Mouse (Mus musculus) frontal cortex, adult (tissue): ENCODE measurements around the gene Zfp937.
"Not testable (repeated sequence)": the region's sequence is repeated elsewhere in the genome, so short reads cannot be mapped to it uniquely, and the experiment has no call there.

Experiments
- ATAC-seq: cut with Nextera tagmentation; 2 replicates; pipeline ENCODE4 v1.9.2; 2017; ENCODE audit warnings: mild to moderate bottlenecking, moderate library complexity, mixed read lengths; ENCODE audit not compliant: low TSS enrichment

Zfp937 gene

DNA sequence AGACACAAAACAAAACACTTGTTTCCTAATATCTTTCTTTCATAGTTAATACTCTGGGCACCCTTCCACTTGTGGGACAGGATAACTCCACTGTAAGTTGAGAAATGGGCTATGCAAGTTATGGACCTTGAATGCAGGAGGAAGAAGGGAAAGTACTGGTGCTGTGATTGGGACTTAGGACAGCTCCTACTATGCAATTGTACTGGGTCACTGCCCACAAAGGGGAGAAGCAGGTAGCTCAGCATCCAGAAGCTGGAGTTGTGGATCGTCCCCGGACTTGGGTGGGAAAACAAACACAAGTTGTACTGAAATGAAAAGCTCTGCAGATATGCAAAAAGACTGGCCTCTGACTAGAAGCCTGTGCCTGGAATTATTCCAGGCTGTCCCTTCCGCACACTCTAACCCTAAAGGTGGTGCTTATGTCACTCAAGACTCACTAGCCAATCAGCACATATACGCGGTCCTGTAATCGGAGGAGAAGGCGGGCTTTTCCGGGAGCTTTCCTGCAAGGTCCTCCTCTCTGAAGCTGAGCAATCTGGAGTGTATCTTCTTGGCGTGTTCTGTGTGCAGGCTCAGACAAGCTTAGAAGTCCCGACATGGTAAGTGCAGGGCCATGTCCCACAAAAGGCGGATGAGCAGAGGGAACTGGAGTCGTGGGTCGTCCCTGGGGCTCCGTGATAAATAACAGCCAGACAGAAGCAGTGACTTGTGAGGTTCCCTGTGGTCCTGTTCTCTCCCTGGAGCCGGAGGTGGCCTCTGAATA, at the start of gene Zfp937:
Gene Zfp937 (plus strand): TSS at position 474 of the 763 bp plus-strand sequence.
- ATAC-seq: peak; percentile 100

DNA sequence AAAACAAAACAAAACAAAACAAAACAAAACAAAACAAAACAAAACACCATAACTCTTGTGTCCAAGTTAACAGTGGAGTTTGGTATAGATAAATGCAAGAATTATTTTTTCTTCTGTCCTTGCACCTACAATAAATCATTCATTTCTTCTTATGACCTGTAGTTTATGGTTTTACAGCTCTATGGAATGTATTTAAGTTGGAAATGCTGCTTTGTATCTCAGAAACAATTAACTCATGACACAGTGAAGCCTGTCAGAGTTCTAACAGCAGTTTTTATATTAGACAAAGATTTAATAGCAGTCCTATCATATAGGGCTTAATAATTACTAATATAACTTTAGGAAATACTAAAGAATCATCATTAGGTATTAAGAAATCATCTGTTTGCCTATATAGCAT, 44.0 kb upstream of the Zfp937 start:
- no peak for ATAC-seq

DNA sequence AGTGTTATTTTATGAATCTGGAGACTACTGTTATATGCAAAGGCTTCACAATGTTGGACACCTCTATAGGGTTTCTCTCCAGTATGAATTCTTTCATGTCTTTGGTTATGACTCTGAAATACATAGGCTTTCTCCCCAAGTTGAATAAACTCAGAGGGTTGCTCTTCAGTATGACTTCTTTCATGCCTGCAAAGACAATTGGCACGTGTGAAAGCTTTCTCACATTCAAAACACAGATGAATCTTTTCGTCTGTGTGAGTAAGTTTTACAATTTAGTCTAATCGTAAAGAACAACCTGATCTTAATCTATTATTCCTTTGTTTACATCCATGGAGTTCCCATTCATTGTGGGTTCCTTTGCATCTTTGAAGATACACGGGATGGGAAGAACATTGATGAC, 38.3 kb upstream of the Zfp937 start, which contains the start of gene Gm10770:
Gene Gm10770 (minus strand): TSS at position 101 of the 400 bp plus-strand sequence.
- ATAC-seq: not testable (repeated sequence)

DNA sequence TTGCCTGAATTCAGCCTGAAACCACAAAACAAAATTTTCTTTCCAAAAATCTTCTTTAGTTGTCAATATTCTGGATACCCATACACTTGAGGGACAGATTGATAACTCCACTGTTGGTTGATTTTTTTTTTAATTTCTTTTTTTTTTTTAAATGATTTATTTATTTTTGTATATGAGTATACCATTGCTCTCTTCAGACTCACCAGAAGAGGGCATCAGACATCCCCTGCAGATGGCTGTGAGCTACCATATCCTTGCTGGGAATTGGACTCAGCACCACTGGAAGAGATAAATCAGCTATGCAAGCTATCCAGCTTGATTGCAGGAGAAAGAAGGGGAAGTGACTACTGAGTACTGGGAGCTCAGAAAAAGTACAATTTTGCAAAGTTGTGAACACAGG, 36.8 kb upstream of the Zfp937 start:
- ATAC-seq: not testable (repeated sequence)

DNA sequence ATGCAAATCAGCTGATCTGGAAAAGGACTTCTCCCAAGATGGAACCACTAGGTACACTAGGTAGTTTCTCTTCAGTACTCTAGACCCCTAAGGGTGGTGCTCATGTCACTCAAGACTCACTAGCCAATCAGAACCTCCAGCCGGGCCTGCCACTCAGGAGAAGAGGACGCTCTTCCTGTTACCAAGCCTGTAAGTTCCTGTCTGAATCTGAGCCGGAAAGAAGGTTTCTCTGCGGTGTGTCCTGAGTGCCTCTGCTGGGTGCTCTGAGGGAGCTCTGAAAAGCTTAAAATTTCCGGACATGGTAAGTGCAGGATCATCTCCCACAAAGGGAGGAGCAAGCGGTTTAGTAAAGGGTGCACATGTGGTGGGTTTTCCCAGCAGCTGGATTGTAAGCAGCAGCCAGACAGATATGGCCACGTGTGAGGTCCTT, 36.3 kb upstream of the Zfp937 start, which contains the start of gene Gm14139:
Gene Gm14139 (plus strand): TSS at position 186 of the 430 bp plus-strand sequence.
- ATAC-seq: not testable (repeated sequence)

DNA sequence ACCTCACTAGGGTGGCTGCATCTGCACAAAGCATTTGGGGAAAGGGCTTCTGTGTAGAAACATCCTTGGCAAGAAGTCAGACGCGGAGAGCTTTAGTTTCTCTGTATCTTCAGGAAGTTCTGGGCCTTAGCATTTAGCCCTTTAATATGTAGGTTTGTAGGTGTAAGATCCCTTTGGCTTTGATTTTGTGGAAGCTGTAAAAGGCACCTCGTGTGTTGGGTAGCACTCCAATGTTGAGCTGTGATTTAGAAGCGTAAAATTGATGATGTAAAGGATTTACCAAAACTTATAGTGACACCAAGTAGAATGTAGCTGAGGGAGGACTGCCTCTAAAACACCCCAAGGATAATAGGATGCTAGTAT, 471 bp downstream of the Zfp937 start:
- ATAC-seq: peak; percentile 60

DNA sequence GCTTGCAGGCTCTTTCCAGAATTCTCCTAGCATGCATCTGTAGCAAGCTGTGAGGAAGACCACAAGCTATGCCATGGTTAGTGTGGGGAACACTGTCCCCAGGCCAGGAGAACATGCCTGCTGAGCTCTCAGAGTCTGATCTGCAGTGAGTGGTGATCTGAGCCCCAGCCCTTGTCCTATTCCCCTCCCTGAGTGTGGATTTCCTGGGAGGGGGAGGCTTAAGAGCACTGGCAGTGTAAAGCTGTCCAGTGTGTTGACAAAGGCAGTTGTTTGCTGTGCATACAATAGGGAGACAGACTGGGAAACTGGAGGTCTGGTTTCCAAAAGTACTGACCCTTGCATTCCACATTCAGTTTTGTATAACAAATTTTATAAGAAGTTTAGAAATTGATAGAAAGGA, 5.4 kb downstream of the Zfp937 start:
- not testable (repeated sequence) for ATAC-seq

DNA sequence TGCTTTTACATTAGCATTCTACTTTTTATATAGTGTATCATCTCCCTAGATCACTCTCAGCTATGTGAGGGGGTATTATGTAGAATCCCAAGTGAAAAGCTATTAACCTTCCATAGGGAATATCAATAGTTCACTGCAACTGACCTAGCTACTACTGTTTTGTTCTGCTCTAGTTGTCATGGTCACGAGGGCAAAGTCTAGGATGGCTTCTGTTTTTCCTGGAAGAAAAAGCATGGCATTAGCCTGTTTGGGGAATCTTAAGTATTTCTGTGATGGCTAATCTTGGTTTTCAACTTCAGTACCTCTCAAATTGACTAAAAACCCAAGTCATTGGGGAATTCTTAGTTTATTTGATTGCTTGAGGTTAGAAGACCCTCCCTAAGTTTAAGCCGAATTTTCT, 25.3 kb downstream of the Zfp937 start:
- ATAC-seq: no peak

DNA sequence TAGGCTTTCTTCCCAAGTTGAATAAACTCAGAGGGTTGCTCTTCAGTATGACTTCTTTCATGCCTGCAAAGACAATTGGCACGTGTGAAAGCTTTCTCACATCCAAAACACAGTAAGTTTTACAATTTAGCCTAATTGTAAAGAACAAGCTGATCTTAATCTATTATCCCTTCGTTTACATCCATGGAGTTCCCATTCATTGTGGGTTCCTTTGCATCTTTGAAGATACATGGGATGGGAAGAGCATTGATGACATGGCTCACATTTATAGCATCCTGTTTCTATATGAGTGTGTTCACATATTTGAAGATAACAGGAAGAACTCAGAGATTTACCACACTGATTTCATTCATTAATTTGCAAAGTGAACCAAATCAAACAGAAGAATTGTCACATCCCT, 37.6 kb downstream of the Zfp937 start, which contains the start of gene Gm21994:
Gene Gm21994 (minus strand): TSS at position 101 of the 400 bp plus-strand sequence.
- not testable (repeated sequence) for ATAC-seq

DNA sequence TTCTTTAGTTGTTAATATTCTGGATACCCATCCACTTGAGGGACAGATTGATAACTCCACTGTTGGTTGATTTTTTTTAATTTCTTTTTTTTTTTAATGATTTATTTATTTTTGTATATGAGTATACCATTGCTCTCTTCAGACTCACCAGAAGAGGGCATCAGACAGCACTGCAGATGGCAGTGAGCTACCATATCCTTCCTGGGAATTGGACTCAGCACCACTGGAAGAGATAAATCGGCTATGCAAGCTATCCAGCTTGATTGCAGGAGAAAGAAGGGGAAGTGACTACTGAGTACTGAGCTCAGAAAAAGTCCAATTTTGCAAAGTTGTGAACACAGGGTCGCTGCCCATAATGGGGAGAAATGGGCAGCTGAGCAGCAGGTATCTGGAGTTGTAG, 39.0 kb downstream of the Zfp937 start:
- ATAC-seq: not testable (repeated sequence)

DNA sequence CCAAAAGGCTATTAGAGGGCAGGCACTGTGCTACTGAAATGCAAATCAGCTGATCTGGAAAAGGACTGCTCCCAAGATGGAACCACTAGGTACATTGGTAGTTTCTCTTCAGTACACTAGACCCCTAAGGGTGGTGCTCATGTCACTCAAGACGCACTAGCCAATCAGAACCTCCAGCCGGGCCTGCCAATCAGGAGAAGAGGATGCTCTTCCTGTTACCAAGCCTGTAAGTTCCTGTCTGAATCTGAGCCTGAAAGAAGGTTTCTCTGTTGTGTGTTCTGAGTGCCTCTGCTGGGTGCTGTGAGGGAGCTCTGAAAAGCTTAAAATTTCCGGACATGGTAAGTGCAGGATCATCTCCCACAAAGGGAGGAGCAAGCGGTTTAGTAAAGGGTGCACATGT, 39.4 kb downstream of the Zfp937 start, which contains the start of gene Gm14124:
Gene Gm14124 (plus strand): TSS at position 227 of the 400 bp plus-strand sequence.
- ATAC-seq: not testable (repeated sequence)
